Mouse (Mus musculus) MEL (cell line): Measurements from ENCODE around the gene Atxn2. TPM values are rescaled to one million over a fixed set of nuclear protein-coding genes. Genes with fewer than 3 reads are reported as not detected.

Experiments
- DNase-seq: peaks from one replicate; pipeline ENCODE4 v3.0.0; 2011; ENCODE audit warnings: low read depth, low spot score
- H3K27ac ChIP-seq: 2 replicates; pipeline ENCODE4 v1.5.1; 2012; ENCODE audit warnings: low read depth, mild to moderate bottlenecking, control low read depth, low read length, moderate library complexity; ENCODE audit not compliant: control insufficient read depth
- H3K27me3 ChIP-seq, 2 experiments: fragments of 150-350 bp in 1 of 2; sonication (generic) in 1 of 2; 2 replicates each; pipeline ENCODE4 v1.6.1; 2012; ENCODE audit warnings: low read length in 2 of 2, mild to moderate bottlenecking in 2 of 2, improper control_type of control experiment in 1 of 2, moderate library complexity in 1 of 2; ENCODE audit not compliant: insufficient read depth in 2 of 2, control insufficient read depth in 1 of 2
- H3K36me3 ChIP-seq, 2 experiments: 2 replicates each; pipeline ENCODE4 v1.6.1; 2012 to 2014; ENCODE audit warnings: low read length in 2 of 2, improper control_type of control experiment in 1 of 2, inconsistent platforms in 1 of 2, mild to moderate bottlenecking in 1 of 2; ENCODE audit not compliant: insufficient read depth in 2 of 2, control insufficient read depth in 1 of 2
- H3K4me1 ChIP-seq, 2 experiments: fragments of 150-350 bp in 1 of 2; sonication (generic) in 1 of 2; 2 replicates each; pipeline ENCODE4 v1.6.1; 2012; ENCODE audit warnings: low read length in 2 of 2, improper control_type of control experiment in 1 of 2, mild to moderate bottlenecking in 1 of 2; ENCODE audit not compliant: insufficient read depth in 2 of 2, control insufficient read depth in 1 of 2
- H3K4me3 ChIP-seq, 2 experiments: fragments of 150-350 bp in 1 of 2; sonication (generic) in 1 of 2; 2 replicates each; pipeline ENCODE4 v1.5.1; 2012; ENCODE audit warnings: low read depth in 2 of 2, low read length in 2 of 2, mild to moderate bottlenecking in 2 of 2, moderate library complexity in 2 of 2, control low read depth in 1 of 2, improper control_type of control experiment in 1 of 2; ENCODE audit not compliant: control insufficient read depth in 1 of 2, insufficient read depth in 1 of 2
- H3K79me2 ChIP-seq: 2 replicates; pipeline ENCODE4 v1.6.1; 2012; ENCODE audit warnings: mild to moderate bottlenecking, low read length, moderate library complexity; ENCODE audit not compliant: control insufficient read depth, poor library complexity, insufficient read depth
- H3K9ac ChIP-seq: 2 replicates; pipeline ENCODE4 v1.6.1; 2012; ENCODE audit warnings: low read depth, mild to moderate bottlenecking, control low read depth, low read length, moderate library complexity; ENCODE audit not compliant: control insufficient read depth, poor library complexity, severe bottlenecking
- H3K9me3 ChIP-seq: fragments of 150-350 bp; sonication (generic); replicated peaks from 2 replicates; pipeline ENCODE4 v1.6.1; 2012; ENCODE audit warnings: mild to moderate bottlenecking, low read length, improper control_type of control experiment, moderate library complexity; ENCODE audit not compliant: insufficient read depth
- BHLHE40 ChIP-seq: IDR thresholded peaks from 2 replicates; pipeline ENCODE4 v1.6.1; 2012; ENCODE audit warnings: low read depth, mild to moderate bottlenecking, inconsistent platforms, low read length, improper control_type of control experiment, borderline replicate concordance
- E2F4 ChIP-seq: IDR thresholded peaks from 2 replicates; pipeline ENCODE4 v1.6.1; 2011; ENCODE audit warnings: low read depth, low read length, improper control_type of control experiment, borderline replicate concordance
- EP300 ChIP-seq, 2 experiments: IDR thresholded peaks; 2 replicates each; pipeline ENCODE4 v1.6.1; 2011; ENCODE audit warnings: improper control_type of control experiment in 2 of 2, low read length in 2 of 2, low read depth in 1 of 2, mild to moderate bottlenecking in 1 of 2
- GATA1 ChIP-seq: IDR thresholded peaks from 2 replicates; pipeline ENCODE4 v1.6.1; 2011; ENCODE audit warnings: low read depth, low read length, improper control_type of control experiment
- KAT2A ChIP-seq: conservative IDR thresholded peaks from 2 replicates; pipeline ENCODE4 v1.6.1; 2012; ENCODE audit warnings: low read depth, low read length, improper control_type of control experiment, inconsistent platforms
- MAFK ChIP-seq: IDR thresholded peaks from 2 replicates; pipeline ENCODE4 v1.6.1; 2011; ENCODE audit warnings: low read depth, mild to moderate bottlenecking, low read length, improper control_type of control experiment, borderline replicate concordance
- MAX ChIP-seq: IDR thresholded peaks from 2 replicates; pipeline ENCODE4 v1.6.1; 2011; ENCODE audit warnings: low read length, improper control_type of control experiment
- MAZ ChIP-seq: IDR thresholded peaks from 2 replicates; pipeline ENCODE4 v1.6.1; 2012; ENCODE audit warnings: low read depth, mild to moderate bottlenecking, inconsistent platforms, low read length, improper control_type of control experiment
- MEF2A ChIP-seq: IDR thresholded peaks from 2 replicates; pipeline ENCODE4 v1.6.1; 2014; ENCODE audit warnings: low read depth, mild to moderate bottlenecking, inconsistent platforms, low read length, improper control_type of control experiment; ENCODE audit not compliant: poor library complexity, insufficient replicate concordance, severe bottlenecking; ENCODE audit errors: extremely low read depth
- MYB ChIP-seq: IDR thresholded peaks from 2 replicates; pipeline ENCODE4 v1.6.1; 2011; ENCODE audit warnings: mild to moderate bottlenecking, low read depth, low read length, improper control_type of control experiment
- MYC ChIP-seq: IDR thresholded peaks from 2 replicates; pipeline ENCODE4 v1.6.1; 2011; ENCODE audit warnings: low read depth, mild to moderate bottlenecking, low read length, improper control_type of control experiment, moderate library complexity
- NELFE ChIP-seq: IDR thresholded peaks from 2 replicates; pipeline ENCODE4 v1.6.1; 2011; ENCODE audit warnings: low read depth, low read length, improper control_type of control experiment
- NRF1 ChIP-seq: IDR thresholded peaks from 2 replicates; pipeline ENCODE4 v1.6.1; 2014; ENCODE audit warnings: low read depth, mild to moderate bottlenecking, inconsistent platforms, low read length, improper control_type of control experiment, moderate library complexity; ENCODE audit not compliant: poor library complexity, insufficient read depth, severe bottlenecking
- POLR2A ChIP-seq, 2 experiments: IDR thresholded peaks; 2 replicates each; pipeline ENCODE4 v1.6.1; 2011 to 2012; ENCODE audit warnings: low read length in 2 of 2, mild to moderate bottlenecking in 2 of 2, control low read depth in 1 of 2, improper control_type of control experiment in 1 of 2, low read depth in 1 of 2, moderate library complexity in 1 of 2; ENCODE audit not compliant: control insufficient read depth in 1 of 2, insufficient read depth in 1 of 2, poor library complexity in 1 of 2
- POLR2AphosphoS5 ChIP-seq: IDR thresholded peaks from 2 replicates; pipeline ENCODE4 v1.6.1; 2012; ENCODE audit warnings: low read depth, borderline replicate concordance, mild to moderate bottlenecking, inconsistent platforms, low read length, moderate library complexity, mixed read lengths
- RAD21 ChIP-seq: IDR thresholded peaks from 2 replicates; pipeline ENCODE4 v1.6.1; 2011; ENCODE audit warnings: mild to moderate bottlenecking, low read depth, low read length, improper control_type of control experiment
- SIN3A ChIP-seq: IDR thresholded peaks from 2 replicates; pipeline ENCODE4 v1.6.1; 2012; ENCODE audit warnings: low read length, improper control_type of control experiment, inconsistent platforms
- TAL1 ChIP-seq: IDR thresholded peaks from 2 replicates; pipeline ENCODE4 v1.6.1; 2012; ENCODE audit warnings: mild to moderate bottlenecking, inconsistent platforms, low read length, moderate library complexity, mixed read lengths
- UBTF ChIP-seq: IDR thresholded peaks from 2 replicates; pipeline ENCODE4 v1.6.1; 2012; ENCODE audit warnings: low read depth, mild to moderate bottlenecking, inconsistent platforms, low read length, improper control_type of control experiment, moderate library complexity, borderline replicate concordance; ENCODE audit not compliant: insufficient read depth
- ZC3H11A ChIP-seq: IDR thresholded peaks from 2 replicates; pipeline ENCODE4 v1.6.1; 2012; ENCODE audit warnings: low read depth, mild to moderate bottlenecking, inconsistent platforms, low read length, improper control_type of control experiment
- ZKSCAN1 ChIP-seq: IDR thresholded peaks from 2 replicates; pipeline ENCODE4 v1.6.1; 2012; ENCODE audit warnings: low read depth, mild to moderate bottlenecking, inconsistent platforms, low read length, improper control_type of control experiment, moderate library complexity
- ZMIZ1 ChIP-seq: IDR thresholded peaks from 2 replicates; pipeline ENCODE4 v1.6.1; 2012; ENCODE audit warnings: low read depth, mild to moderate bottlenecking, inconsistent platforms, low read length, improper control_type of control experiment, moderate library complexity
- polyA plus RNA-seq, 2 experiments: library from polyadenylated mRNA; stranded (reverse) in 1 of 2; unstranded in 1 of 2; fragments of >175 nt in 1 of 2; fragments of >200 nt in 1 of 2; gene quantifications; 2 replicates each; pipeline versions ENCODE4 v1.2.1 to v1.2.4; 2012; ENCODE audit warnings: low replicate concordance in 2 of 2, low read depth in 1 of 2; ENCODE audit not compliant: insufficient read length in 2 of 2, insufficient read depth in 1 of 2, missing spikeins in 1 of 2
- total RNA-seq: library from RNA; depleted of rRNA; stranded (reverse); fragments of 300-350 nt; gene quantifications from 2 replicates; pipeline ENCODE4 v1.2.3, GENCODE M21; 2012

Gene Atxn2
- total and polyA plus RNA-seq, 3 experiments, result 16.3 to 476 (median 85.4) TPM

DNA sequence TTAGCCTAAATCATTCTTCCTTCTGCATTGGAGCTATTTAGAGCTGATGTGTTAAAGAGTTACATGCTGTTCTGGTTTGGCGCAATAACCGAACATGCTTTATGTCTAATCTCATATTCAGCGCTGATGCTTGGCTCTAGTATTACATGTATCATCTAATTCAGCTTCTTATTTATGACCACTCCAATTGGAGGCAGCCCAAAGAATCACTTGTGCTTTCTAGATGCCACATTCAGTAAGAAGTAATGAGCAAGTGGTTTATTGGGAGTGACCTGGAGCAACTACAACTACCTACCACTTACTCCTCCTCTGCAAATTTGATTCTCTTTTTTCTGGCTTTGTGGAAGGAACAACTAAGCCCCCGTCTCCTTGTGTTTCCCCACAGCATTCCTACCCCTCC, 47.2 kb downstream of the Atxn2 start:
- H3K9me3 ChIP-seq, result no peaks in the 10 kb centered on the region
- no peaks in the 10 kb centered on the region for H3K4me1 ChIP-seq
- no peak overlapping the region for H3K9ac ChIP-seq
- no peaks in the 10 kb centered on the region for H3K27me3 ChIP-seq
- no peak for DNase-seq
- peaks cover 0 to 26% of the 10 kb centered on the region in 2 experiments; a peak in 2 of 4 replicates for H3K36me3 ChIP-seq
- TF ChIP-seq UBTF (no peak), MAFK (no peak), MAX (no peak), EP300 (IDR thresholded peaks at IDR 0.05; ENCODE audit: low read depth in 1 of 2, low read length in 2 of 2) (no peak), ZKSCAN1 (no peak), E2F4 (no peak), MEF2A (no peak), RAD21 (no peak), POLR2A (IDR thresholded peaks at IDR 0.05; ENCODE audit: control insufficient read depth in 1 of 2, insufficient read depth in 1 of 2, low read depth in 1 of 2, low read length in 2 of 2, poor library complexity in 1 of 2) (no peak), KAT2A (no peak), TAL1 (no peak), ZMIZ1 (no peak), MAZ (no peak), BHLHE40 (no peak), MYC (no peak)
- TF ChIP-seq, all 39 proteins: peak for 0
- Histone ChIP-seq H3K27ac (no peak overlapping the region), H3K79me2 (no peaks in the 10 kb centered on the region), H3K4me3 (no peak overlapping the region)

DNA sequence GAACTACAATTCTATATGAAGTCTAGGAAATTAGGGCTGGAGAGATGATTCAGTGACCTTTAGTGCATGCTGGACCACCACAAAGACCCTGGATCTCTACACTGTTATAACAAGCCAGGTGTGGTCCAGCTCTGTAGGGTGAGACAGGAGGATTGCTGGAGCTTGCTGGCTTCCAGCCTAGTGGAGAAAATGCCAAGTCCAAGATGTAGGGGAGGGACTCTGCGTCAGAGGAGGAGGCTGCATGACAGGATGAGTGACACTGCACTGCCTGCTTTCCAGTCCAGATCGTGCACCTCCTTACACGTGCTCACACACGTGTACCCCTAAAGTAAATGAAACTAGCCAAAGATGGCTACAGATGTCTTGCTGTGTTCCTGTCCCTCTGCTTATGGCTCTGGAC, 48.8 kb downstream of the Atxn2 start:
- Histone ChIP-seq H3K9ac (no peak overlapping the region), H3K4me3 (no peak overlapping the region), H3K27me3 (no peaks in the 10 kb centered on the region), H3K9me3 (no peaks in the 10 kb centered on the region), H3K36me3 (peaks cover 0 to 22% of the 10 kb centered on the region in 2 experiments; a peak in 2 of 4 replicates), H3K79me2 (no peaks in the 10 kb centered on the region), H3K27ac (no peak overlapping the region), H3K4me1 (no peaks in the 10 kb centered on the region)
- no peak for TF ChIP-seq EP300 (IDR thresholded peaks at IDR 0.05; ENCODE audit: low read depth in 1 of 2, low read length in 2 of 2)
- TF ChIP-seq ZKSCAN1, result no peak
- TF ChIP-seq NRF1, result no peak
- no peak for TF ChIP-seq ZC3H11A
- no peak for TF ChIP-seq NELFE
- no peak for TF ChIP-seq POLR2AphosphoS5
- no peak for TF ChIP-seq GATA1
- TF ChIP-seq SIN3A, result no peak
- TF ChIP-seq MAX, result no peak
- no peak for TF ChIP-seq TAL1
- no peak for TF ChIP-seq MYB
- no peak for DNase-seq
